Comparison of ENCODE assay signal across 18 mouse cellular contexts in genomic region chr14:20529643-20530042, GRCm38 (mm10). TPM values are rescaled to one million over a fixed set of nuclear protein-coding genes. Genes with fewer than 3 reads are reported as not detected.
DNase-seq lines count a peak whose midpoint lies in the region; TF ChIP-seq lines count a peak whose summit lies in the region.
"Had no signal": no experiment of that assay in that cellular context is flagged by ENCODE, and none has a peak within 500 bp of the region (broad histone marks: within the 10 kb centered on the region; RNA-seq: fewer than 3 reads in every experiment).

No protein-coding gene starts in this region.

- no peak overlapping the region for H3K27ac ChIP-seq in MEL (ENCODE audit: control insufficient read depth, low read depth, low read length)

- no peaks in the 10 kb centered on the region for H3K79me2 ChIP-seq in MEL (ENCODE audit: control insufficient read depth, insufficient read depth, low read length, poor library complexity)

- H3K9ac ChIP-seq in MEL (ENCODE audit: control insufficient read depth, low read depth, low read length, poor library complexity, severe bottlenecking): no peak overlapping the region

- H3K4me3 ChIP-seq in MEL (ENCODE audit: control insufficient read depth in 1 of 2, insufficient read depth in 1 of 2, low read depth in 2 of 2, low read length in 2 of 2): no peak overlapping the region

- H3K36me3 ChIP-seq in MEL (ENCODE audit: control insufficient read depth in 1 of 2, insufficient read depth in 2 of 2, low read length in 2 of 2): peaks cover 9 to 24% of the 10 kb centered on the region in 2 experiments

- no peak for TF ChIP-seq POLR2A in MEL (IDR thresholded peaks at IDR 0.05; ENCODE audit: control insufficient read depth in 1 of 2, insufficient read depth in 1 of 2, low read depth in 1 of 2, low read length in 2 of 2, poor library complexity in 1 of 2)

- intact Hi-C loops in heart, postnatal 36 days (cut with DNase I): no loop called here

- TF ChIP-seq EP300 in MEL (IDR thresholded peaks at IDR 0.05; ENCODE audit: low read depth in 1 of 2, low read length in 2 of 2): peak in 1 of 2 experiments; percentile 53; a peak in 1 of 4 replicates

- no peak for TF ChIP-seq CTCF in MEL (IDR thresholded peaks at IDR 0.05 in 2 of 3, conservative IDR thresholded peaks at IDR 0.05 in 1 of 3; ENCODE audit: control insufficient read depth in 1 of 3, insufficient read depth in 1 of 3, low read depth in 2 of 3, low read length in 3 of 3, poor library complexity in 1 of 3, severe bottlenecking in 1 of 3)

- no peaks in the 10 kb centered on the region for H3K27me3 ChIP-seq in MEL (ENCODE audit: control insufficient read depth in 1 of 2, insufficient read depth in 2 of 2, low read length in 2 of 2)
- H3K27me3 ChIP-seq: CH12.LX, Patski had no signal

- peak; percentile 17 for DNase-seq in heart, adult 11 months
- no peak for DNase-seq in heart, postnatal 36 days
- peak; percentile 53 for DNase-seq in MEL (ENCODE audit: low read depth, low spot score)
- no peak for DNase-seq in yolk sac, embryonic 10.5 days (ENCODE audit: low spot score)
- DNase-seq: adrenal gland, adult 2 months; adrenal gland, adult 8-10 months; adrenal gland, postnatal 10 days; adrenal gland, postnatal 14 days; adrenal gland, postnatal 25 days; adrenal gland, postnatal 36 days; B cell, adult 2 months; cerebellum, adult 11 months; cerebellum, adult 11-12 months; cerebellum, adult 18-20 months; cerebellum, adult 2 months had no signal

- no peaks in the 10 kb centered on the region for H3K9me3 ChIP-seq in MEL (replicated peaks; ENCODE audit: insufficient read depth, low read length)
- H3K9me3 ChIP-seq: G1E had no signal

- peaks cover 0 to 7% of the 10 kb centered on the region in 2 experiments; a peak in 2 of 4 replicates for H3K4me1 ChIP-seq in MEL (ENCODE audit: control insufficient read depth in 1 of 2, insufficient read depth in 2 of 2, low read length in 2 of 2)

- no peak for TF ChIP-seq RAD21 in MEL (IDR thresholded peaks at IDR 0.05; ENCODE audit: low read depth, low read length)

TF ChIP-seq in MEL, 35 proteins besides CTCF, POLR2A, EP300 and RAD21:
- TF ChIP-seq GATA1 (IDR thresholded peaks at IDR 0.05; ENCODE audit: low read depth, low read length) (peak; percentile 72), ZKSCAN1 (IDR thresholded peaks at IDR 0.05; ENCODE audit: low read depth, low read length) (no peak)

RNA-seq across cellular contexts. Expression of gene Ppp3cb, which starts 16.7 kb away (rescaled TPM):
- 10 to 100 TPM; 64.4 to 65.0 TPM for total RNA-seq in heart, postnatal 36 days (2021)
- 20.1 and 20.4 TPM in 2 replicates for total RNA-seq in MEL (2012; rRNA removed)
- polyA plus RNA-seq in MEL (2012; ENCODE audit: insufficient read depth in 1 of 2, insufficient read length in 2 of 2, low read depth in 1 of 2, low replicate concordance in 2 of 2, missing spikeins in 1 of 2): 10 to 100 TPM; 32.6 to 62.9 TPM

RNA-seq across cellular contexts. Expression of gene Mss51, which starts 32.9 kb away (rescaled TPM):
- total RNA-seq in heart, postnatal 36 days (2021): under 1 TPM; 0.41 to 0.58 TPM
- 0.42 and 0.62 TPM in 2 replicates for total RNA-seq in MEL (2012; rRNA removed)
- 1 to 10 TPM in 1 of 2 experiments, not detected in 1; 1.1 TPM for polyA plus RNA-seq in MEL (2012; ENCODE audit: insufficient read depth in 1 of 2, insufficient read length in 2 of 2, low read depth in 1 of 2, low replicate concordance in 2 of 2, missing spikeins in 1 of 2)

RNA-seq across cellular contexts. Expression of gene Anxa7, which starts 49.7 kb away (rescaled TPM):
- 10 to 100 TPM; 52.3 to 55.4 TPM for total RNA-seq in heart, postnatal 36 days (2021)
- 44.8 and 52.0 TPM in 2 replicates for total RNA-seq in MEL (2012; rRNA removed)
- polyA plus RNA-seq in MEL (2012; ENCODE audit: insufficient read depth in 1 of 2, insufficient read length in 2 of 2, low read depth in 1 of 2, low replicate concordance in 2 of 2, missing spikeins in 1 of 2): 10 to 100 TPM in 1 of 2 experiments, not detected in 1; 70.3 TPM

Comparison
In these comparisons a context has a peak if more than half of its experiments do, and no peak if none do; other contexts are left out.
1. DNase-seq: peak in heart, adult 11 months (single experiment) and MEL (single experiment); none in heart, postnatal 36 days (0 of 2) and yolk sac, embryonic 10.5 days (single experiment).